Mouse (Mus musculus): Measurements from ENCODE around the gene Cr1l. TPM values are rescaled to one million over a fixed set of nuclear protein-coding genes. Genes with fewer than 3 reads are reported as not detected.

The Cr1l gene
- polyA plus RNA-seq (2015; fragmentation: Nextera tagmentation; extraction: Ambion mirVana) = 105 TPM in 2 replicates

DNA sequence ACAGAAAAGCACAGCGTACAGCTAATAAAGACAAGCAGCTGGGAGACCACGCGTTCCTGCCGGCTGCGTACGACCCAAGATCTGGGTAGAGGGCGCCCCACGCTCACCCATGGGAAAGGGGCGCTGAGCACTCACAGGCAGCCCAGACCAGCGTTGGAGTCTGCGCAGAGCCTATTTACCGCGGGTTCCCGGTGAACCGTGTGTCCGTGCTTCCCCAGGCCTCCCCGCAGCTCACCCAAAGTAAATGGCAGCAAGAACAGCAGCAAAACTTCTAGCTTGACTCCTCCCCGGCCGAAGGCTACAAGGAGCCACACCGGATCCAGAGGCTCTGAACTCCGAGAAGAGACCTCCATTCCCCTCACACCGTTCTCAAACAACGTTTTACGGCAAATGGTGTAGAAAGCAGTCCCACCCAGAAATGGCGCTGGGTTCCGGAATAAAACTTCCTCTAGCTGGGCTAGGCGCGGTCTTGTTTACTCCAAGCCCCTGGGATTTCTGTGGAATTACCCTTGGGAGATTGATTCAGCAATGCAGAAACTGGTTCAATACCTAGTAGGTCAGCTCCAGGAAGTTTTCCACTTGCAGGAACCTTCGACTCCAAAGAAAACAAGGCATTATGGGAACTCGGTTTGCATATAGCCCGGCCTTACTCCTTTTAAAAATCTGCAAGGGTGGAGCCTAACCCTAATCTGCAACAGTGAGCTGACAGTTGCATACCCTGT is at the start of gene Cr1l:
Cr1l (minus strand) TSS at position 634 of the 722 bp plus-strand sequence.
- Histone ChIP-seq H3K4me1 (ENCODE audit: insufficient read depth, low read depth, low read length) (peaks cover 10% of the 10 kb centered on the region; the same call in 1 of the 2 replicates), H3K4me3 (ENCODE audit: low read depth, low read length) (peak within 1 kb of the TSS; percentile 65), H3K9me3 (ENCODE audit: low read length) (no peaks in the 10 kb centered on the region), H3K27me3 (replicated peaks; ENCODE audit: insufficient read depth, low read length) (no peaks in the 10 kb centered on the region), H3K27ac (ENCODE audit: low read length) (peak within 1 kb of the TSS; percentile 98), H3K36me3 (ENCODE audit: insufficient read depth, low read length) (no peaks in the 10 kb centered on the region), H3K9ac (replicated peaks; ENCODE audit: low read depth) (peak within 1 kb of the TSS; percentile 98), H3K4me2 (replicated peaks; ENCODE audit: low read depth, low read length) (peak within 1 kb of the TSS; percentile 63)
- ATAC-seq (peak; percentile 98), DNase-seq (ENCODE audit: low spot score) (peak; percentile 94)
- WGBS = under 1% methylated on average over 31 of the region's 31 CpGs
- TF ChIP-seq CTCF (IDR thresholded peaks at IDR 0.05) = peak; percentile 85
- peak; percentile 10; the same call in 1 of the 2 replicates for TF ChIP-seq EP300 (IDR thresholded peaks at IDR 0.05)

DNA sequence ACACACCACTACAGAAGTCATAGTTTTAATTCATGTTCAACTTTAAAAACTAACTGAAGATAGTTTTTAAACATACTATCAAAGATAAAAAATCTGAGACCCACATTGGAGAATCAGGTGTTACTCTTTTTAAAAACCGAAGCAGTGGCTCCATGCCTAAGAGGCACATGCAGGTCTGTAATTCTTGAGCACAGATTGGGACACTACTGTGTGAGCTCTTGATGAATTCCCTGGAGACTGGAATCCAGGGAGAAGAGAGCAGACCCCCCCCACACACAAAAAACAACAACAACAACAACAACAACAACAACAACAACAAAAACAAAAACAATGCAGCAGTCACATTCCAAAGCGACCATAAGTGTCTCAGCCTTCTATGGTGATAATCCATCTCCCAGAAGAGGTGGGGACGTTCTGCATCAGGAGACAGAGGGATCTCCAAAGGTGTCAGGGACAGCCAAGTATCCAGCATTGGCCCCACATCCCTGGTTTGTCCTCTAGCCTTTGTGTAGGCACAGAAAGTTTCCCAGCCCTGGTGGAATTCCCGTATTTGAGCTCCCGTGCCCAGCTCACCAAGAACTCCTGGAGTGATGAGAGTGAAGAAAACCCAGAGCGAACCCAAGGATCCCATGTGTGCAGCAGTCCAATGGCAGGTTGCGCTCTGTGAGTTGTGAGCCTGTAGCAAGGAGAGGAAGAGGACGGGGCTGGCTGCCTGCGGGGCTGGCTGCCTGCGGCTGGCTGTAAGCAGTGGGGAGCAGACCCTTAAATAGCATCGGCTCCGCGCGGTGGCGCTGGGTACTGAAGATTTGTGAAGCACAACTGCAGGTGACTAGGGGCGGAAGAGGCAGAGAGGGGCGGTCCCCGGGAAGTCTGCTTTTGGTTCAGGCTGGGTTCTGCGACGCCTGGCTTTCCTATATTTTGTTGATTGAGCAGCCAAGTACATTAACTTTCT is 44.9 kb upstream of the Cr1l start, which contains the start of gene Cr2:
Cr2 (minus strand) TSS at position 737 of the 952 bp plus-strand sequence.
- peak; percentile 52 for ATAC-seq
- Histone ChIP-seq H3K27me3 (replicated peaks; ENCODE audit: insufficient read depth, low read length) (peaks cover 5% of the 10 kb centered on the region; the same call in 1 of the 2 replicates), H3K36me3 (ENCODE audit: insufficient read depth, low read length) (no peaks in the 10 kb centered on the region), H3K4me1 (ENCODE audit: insufficient read depth, low read depth, low read length) (no peaks in the 10 kb centered on the region), H3K9me3 (ENCODE audit: low read length) (no peaks in the 10 kb centered on the region), H3K9ac (replicated peaks; ENCODE audit: low read depth) (no peak within 1 kb of the TSS), H3K4me2 (replicated peaks; ENCODE audit: low read depth, low read length) (peak within 1 kb of the TSS; percentile 28), H3K4me3 (ENCODE audit: low read depth, low read length) (no peak within 1 kb of the TSS), H3K27ac (ENCODE audit: low read length) (no peak within 1 kb of the TSS)
- 7% methylated on average over 20 of the region's 20 CpGs for WGBS
- peak; percentile 38 for DNase-seq (ENCODE audit: low spot score)
- TF ChIP-seq EP300 (IDR thresholded peaks at IDR 0.05) (no peak), CTCF (IDR thresholded peaks at IDR 0.05) (peak; percentile 35; the same call in 1 of the 2 replicates)

DNA sequence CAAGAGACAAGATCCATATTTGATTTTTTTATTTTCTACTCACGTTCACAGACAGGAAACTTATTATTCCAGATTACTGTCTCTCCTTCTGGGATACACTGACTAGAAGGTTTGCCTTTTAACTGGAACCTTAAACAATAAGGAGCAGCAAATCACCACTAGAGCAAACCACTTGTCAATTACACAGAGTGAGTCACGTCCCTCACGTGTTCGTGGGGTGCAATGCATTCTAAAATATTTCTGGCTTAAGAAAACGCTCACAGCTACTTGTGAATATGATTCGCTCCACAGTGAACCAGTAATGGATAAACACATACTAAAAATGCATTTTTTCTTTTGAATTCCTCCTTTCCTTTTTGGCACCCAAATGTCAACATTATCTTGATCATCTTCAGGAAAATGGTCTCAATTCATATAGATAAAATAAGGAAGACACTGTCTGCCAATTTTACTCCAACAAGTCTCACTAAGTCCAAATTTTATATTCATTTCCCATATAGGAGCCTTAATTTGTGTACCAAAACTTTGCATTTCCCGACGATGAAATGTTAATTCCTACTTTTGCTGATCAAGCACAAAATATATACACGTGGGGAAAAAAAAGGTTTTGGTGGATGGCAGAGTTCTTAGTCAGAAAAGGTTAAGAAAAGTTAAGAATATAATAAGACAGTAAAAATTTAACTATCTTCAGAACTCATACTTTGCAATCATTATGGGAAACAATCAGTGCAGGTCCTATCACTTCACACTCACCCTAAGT is 33.8 kb upstream of the Cr1l start:
- ATAC-seq = no peak
- Histone ChIP-seq H3K36me3 (ENCODE audit: insufficient read depth, low read length) (no peaks in the 10 kb centered on the region), H3K9ac (replicated peaks; ENCODE audit: low read depth) (no peak overlapping the region), H3K4me2 (replicated peaks; ENCODE audit: low read depth, low read length) (no peak overlapping the region), H3K4me3 (ENCODE audit: low read depth, low read length) (no peak overlapping the region), H3K27ac (ENCODE audit: low read length) (no peak overlapping the region), H3K27me3 (replicated peaks; ENCODE audit: insufficient read depth, low read length) (no peaks in the 10 kb centered on the region), H3K9me3 (ENCODE audit: low read length) (no peaks in the 10 kb centered on the region), H3K4me1 (ENCODE audit: insufficient read depth, low read depth, low read length) (no peaks in the 10 kb centered on the region)
- TF ChIP-seq CTCF (IDR thresholded peaks at IDR 0.05) (no peak), EP300 (IDR thresholded peaks at IDR 0.05) (no peak)
- no peak for DNase-seq (ENCODE audit: low spot score)
- WGBS = 62% methylated on average over 9 of the region's 9 CpGs

DNA sequence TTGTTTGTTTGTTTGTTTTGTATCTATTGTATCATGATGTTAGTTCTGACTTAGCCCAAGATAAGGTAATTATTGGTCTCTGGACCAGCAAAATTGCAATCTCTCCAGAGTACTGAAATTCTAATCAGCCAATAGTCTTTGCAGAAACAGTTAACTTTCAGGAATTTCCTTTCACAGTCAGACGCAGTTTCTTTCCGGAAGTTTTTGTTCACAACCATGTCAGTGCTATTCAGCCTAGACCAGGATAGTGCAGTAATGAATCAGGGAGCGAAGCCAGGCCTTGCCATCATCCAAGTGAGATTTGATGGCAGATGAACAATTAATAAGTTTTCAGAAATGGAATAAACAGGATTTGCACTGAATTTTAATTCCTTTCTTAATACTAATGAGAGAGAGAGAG is 684 bp upstream of the Cr1l start:
- Histone ChIP-seq H3K4me2 (replicated peaks; ENCODE audit: low read depth, low read length) (peak overlapping the region; percentile 63), H3K36me3 (ENCODE audit: insufficient read depth, low read length) (no peaks in the 10 kb centered on the region), H3K4me3 (ENCODE audit: low read depth, low read length) (peak overlapping the region; percentile 65), H3K9me3 (ENCODE audit: low read length) (no peaks in the 10 kb centered on the region), H3K27ac (ENCODE audit: low read length) (peak overlapping the region; percentile 98), H3K4me1 (ENCODE audit: insufficient read depth, low read depth, low read length) (peaks cover 10% of the 10 kb centered on the region; the same call in 1 of the 2 replicates), H3K27me3 (replicated peaks; ENCODE audit: insufficient read depth, low read length) (no peaks in the 10 kb centered on the region), H3K9ac (replicated peaks; ENCODE audit: low read depth) (no peak overlapping the region)
- no peak for TF ChIP-seq CTCF (IDR thresholded peaks at IDR 0.05)
- TF ChIP-seq EP300 (IDR thresholded peaks at IDR 0.05) = no peak
- DNase-seq (ENCODE audit: low spot score) (peak; percentile 54), ATAC-seq (no peak)
- WGBS = 19% methylated on average over 3 of the region's 3 CpGs

GRCm38 (mm10) chr1:195131675-195132015 is 259 bp upstream of the Cr1l start:
- TF ChIP-seq EP300 (IDR thresholded peaks at IDR 0.05) (no peak), CTCF (IDR thresholded peaks at IDR 0.05) (no peak)
- H3K4me3 ChIP-seq (ENCODE audit: low read depth, low read length) = peak overlapping the region; percentile 65
- H3K9ac ChIP-seq (replicated peaks; ENCODE audit: low read depth) = peak overlapping the region; percentile 98
- peak overlapping the region; percentile 98 for H3K27ac ChIP-seq (ENCODE audit: low read length)
- H3K4me2 ChIP-seq (replicated peaks; ENCODE audit: low read depth, low read length) = peak overlapping the region; percentile 63
- H3K27me3 ChIP-seq (replicated peaks; ENCODE audit: insufficient read depth, low read length) = no peaks in the 10 kb centered on the region
- no peaks in the 10 kb centered on the region for H3K9me3 ChIP-seq (ENCODE audit: low read length)
- 19% methylated on average over 4 of the region's 4 CpGs for WGBS
- H3K36me3 ChIP-seq (ENCODE audit: insufficient read depth, low read length) = no peaks in the 10 kb centered on the region
- DNase-seq (ENCODE audit: low spot score) (no peak), ATAC-seq (no peak)
- H3K4me1 ChIP-seq (ENCODE audit: insufficient read depth, low read depth, low read length) = peaks cover 10% of the 10 kb centered on the region; the same call in 1 of the 2 replicates

Measured in lung, postnatal 0 days (tissue).